Mouse (Mus musculus): ENCODE data around the gene Nfix.

Nfix gene

GRCm38 (mm10) chr8:84668081-84668480, 132.1 kb downstream of the Nfix start:
- DNase-seq (ENCODE audit: low read depth, low spot score), result no peak

- no peak for DNase-seq (ENCODE audit: low read depth, low spot score)
Measured at GRCm38 (mm10) chr8:84665385-84665893, 134.7 kb downstream of the Nfix start.

GRCm38 (mm10) chr8:84664566-84665384, 135.4 kb downstream of the Nfix start:
- no peak for DNase-seq (ENCODE audit: low read depth, low spot score)

GRCm38 (mm10) chr8:84663483-84664327, 136.4 kb downstream of the Nfix start:
- DNase-seq (ENCODE audit: low read depth, low spot score), result peak; percentile 94

- DNase-seq (ENCODE audit: low read depth, low spot score), result peak; percentile 91
Measured at GRCm38 (mm10) chr8:84662581-84663065, 137.5 kb downstream of the Nfix start, which contains the start of gene Ier2. TSS of gene Ier2 (minus strand) at chr8:84662852.

- no peak for DNase-seq (ENCODE audit: low read depth, low spot score)
Measured at GRCm38 (mm10) chr8:84661961-84662571, 138.1 kb downstream of the Nfix start.

GRCm38 (mm10) chr8:84661458-84661871, 138.7 kb downstream of the Nfix start:
- no peak for DNase-seq (ENCODE audit: low read depth, low spot score)

GRCm38 (mm10) chr8:84660819-84661457, 139.2 kb downstream of the Nfix start:
- DNase-seq (ENCODE audit: low read depth, low spot score), result no peak

GRCm38 (mm10) chr8:84659936-84660818, 140.0 kb downstream of the Nfix start:
- no peak for DNase-seq (ENCODE audit: low read depth, low spot score)

- DNase-seq (ENCODE audit: low read depth, low spot score), result no peak
Measured at GRCm38 (mm10) chr8:84658951-84659350, 141.2 kb downstream of the Nfix start.

GRCm38 (mm10) chr8:84657680-84658079, 142.5 kb downstream of the Nfix start:
- DNase-seq (ENCODE audit: low read depth, low spot score), result no peak

GRCm38 (mm10) chr8:84657203-84657602, 142.9 kb downstream of the Nfix start:
- DNase-seq (ENCODE audit: low read depth, low spot score), result no peak

GRCm38 (mm10) chr8:84656641-84657126, 143.5 kb downstream of the Nfix start:
- DNase-seq (ENCODE audit: low read depth, low spot score), result no peak

- DNase-seq (ENCODE audit: low read depth, low spot score), result peak; percentile 83
Measured at GRCm38 (mm10) chr8:84656191-84656525, 144.0 kb downstream of the Nfix start.

- peak; percentile 81 for DNase-seq (ENCODE audit: low read depth, low spot score)
Measured at GRCm38 (mm10) chr8:84655336-84656190, 144.6 kb downstream of the Nfix start.

- DNase-seq (ENCODE audit: low read depth, low spot score), result no peak
Measured at GRCm38 (mm10) chr8:84654597-84654996, 145.5 kb downstream of the Nfix start.

GRCm38 (mm10) chr8:84653092-84653631, 147.0 kb downstream of the Nfix start:
- no peak for DNase-seq (ENCODE audit: low read depth, low spot score)

GRCm38 (mm10) chr8:84650213-84650612, 149.9 kb downstream of the Nfix start:
- DNase-seq (ENCODE audit: low read depth, low spot score), result no peak
